Mouse (Mus musculus) megakaryocyte, embryonic 14.5 days (primary cell): Measurements from ENCODE around the gene Fsd1l.

Experiments
- FLI1 ChIP-seq: IDR thresholded peaks from 2 replicates; pipeline ENCODE4 v1.6.1; 2012; ENCODE audit warnings: low read length, inconsistent platforms, mixed read lengths
- GATA1 ChIP-seq: IDR thresholded peaks from 3 replicates; pipeline ENCODE4 v1.6.1; 2012; ENCODE audit warnings: mixed read lengths, low read length, inconsistent platforms, borderline replicate concordance

GRCm38 (mm10) chr4:53714051-53714814 lies 83.0 kb downstream of the Fsd1l start:
- TF ChIP-seq GATA1 (no peak), FLI1 (no peak)
